Mouse (Mus musculus) ES-Bruce4 (cell line): ENCODE measurements around the gene Arhgef12. TPM values are rescaled to one million over a fixed set of nuclear protein-coding genes. Genes with fewer than 3 reads are reported as not detected.

Source experiments
- H3K27ac ChIP-seq: 2 replicates; pipeline ENCODE4 v1.5.1; 2012; ENCODE audit warnings: low read length, inconsistent platforms; ENCODE audit not compliant: insufficient read depth
- H3K27me3 ChIP-seq: 2 replicates; pipeline ENCODE4 v1.6.1; 2012; ENCODE audit warnings: mild to moderate bottlenecking, low read length, inconsistent platforms; ENCODE audit not compliant: control insufficient read depth, poor library complexity, insufficient read depth, severe bottlenecking
- H3K36me3 ChIP-seq: 2 replicates; pipeline ENCODE4 v1.6.1; 2012; ENCODE audit warnings: inconsistent platforms, mild to moderate bottlenecking, low read length, moderate library complexity; ENCODE audit not compliant: control insufficient read depth, poor library complexity, insufficient read depth, severe bottlenecking
- H3K4me1 ChIP-seq: one replicate; pipeline ENCODE4 v1.8.1; 2011; ENCODE audit warnings: low read length; ENCODE audit not compliant: control insufficient read depth, insufficient read depth
- H3K4me3 ChIP-seq: 2 replicates; pipeline ENCODE4 v1.5.1; 2011; ENCODE audit warnings: low read depth, mild to moderate bottlenecking, low read length
- H3K9ac ChIP-seq: 2 replicates; pipeline ENCODE4 v1.6.1; 2012; ENCODE audit warnings: low read depth, mild to moderate bottlenecking, inconsistent platforms; ENCODE audit not compliant: poor library complexity, severe bottlenecking
- H3K9me3 ChIP-seq: replicated peaks from 2 replicates; pipeline ENCODE4 v1.6.1; 2012; ENCODE audit warnings: mild to moderate bottlenecking, low read length, inconsistent platforms; ENCODE audit not compliant: control insufficient read depth, poor library complexity, insufficient read depth, severe bottlenecking
- CTCF ChIP-seq: IDR thresholded peaks from one replicate; pipeline ENCODE4 v1.8.1; 2011; ENCODE audit warnings: low read depth, low read length
- EP300 ChIP-seq: IDR thresholded peaks from 2 replicates; pipeline ENCODE4 v1.6.1; 2011; ENCODE audit warnings: low read depth, low read length; ENCODE audit not compliant: insufficient read depth
- POLR2A ChIP-seq: IDR thresholded peaks from one replicate; pipeline ENCODE4 v1.8.1; 2011; ENCODE audit warnings: low read length; ENCODE audit not compliant: insufficient read depth
- polyA plus RNA-seq: library from polyadenylated mRNA; stranded (reverse); fragments of >200 nt; gene quantifications from 2 replicates; pipeline ENCODE4 v1.2.4, GENCODE M21; 2011; ENCODE audit warnings: low read depth; ENCODE audit not compliant: missing spikeins, insufficient read depth, insufficient read length

Arhgef12 gene
- polyA plus RNA-seq, 1 experiment = 45.6 TPM

GRCm38 (mm10) chr9:43145196-43145595 lies 38.2 kb upstream of the Arhgef12 start:
- no peaks in the 10 kb centered on the region for H3K36me3 ChIP-seq
- H3K9me3 ChIP-seq = no peaks in the 10 kb centered on the region
- H3K4me1 ChIP-seq = peaks cover 2% of the 10 kb centered on the region
- no peak overlapping the region for H3K4me3 ChIP-seq
- no peak overlapping the region for H3K9ac ChIP-seq
- no peak for TF ChIP-seq POLR2A
- no peak for TF ChIP-seq CTCF
- no peak for TF ChIP-seq EP300
- H3K27me3 ChIP-seq = no peaks in the 10 kb centered on the region
- no peak overlapping the region for H3K27ac ChIP-seq

- no peak overlapping the region for H3K27ac ChIP-seq
- H3K9ac ChIP-seq = no peak overlapping the region
- no peak overlapping the region for H3K4me3 ChIP-seq
- H3K27me3 ChIP-seq = no peaks in the 10 kb centered on the region
- H3K9me3 ChIP-seq = no peaks in the 10 kb centered on the region
- H3K4me1 ChIP-seq = no peaks in the 10 kb centered on the region
- H3K36me3 ChIP-seq = no peaks in the 10 kb centered on the region
- TF ChIP-seq CTCF (peak; percentile 26), POLR2A (no peak), EP300 (no peak)
These were observed 37.3 kb upstream of the Arhgef12 start for GRCm38 (mm10) chr9:43144206-43144810.

DNA sequence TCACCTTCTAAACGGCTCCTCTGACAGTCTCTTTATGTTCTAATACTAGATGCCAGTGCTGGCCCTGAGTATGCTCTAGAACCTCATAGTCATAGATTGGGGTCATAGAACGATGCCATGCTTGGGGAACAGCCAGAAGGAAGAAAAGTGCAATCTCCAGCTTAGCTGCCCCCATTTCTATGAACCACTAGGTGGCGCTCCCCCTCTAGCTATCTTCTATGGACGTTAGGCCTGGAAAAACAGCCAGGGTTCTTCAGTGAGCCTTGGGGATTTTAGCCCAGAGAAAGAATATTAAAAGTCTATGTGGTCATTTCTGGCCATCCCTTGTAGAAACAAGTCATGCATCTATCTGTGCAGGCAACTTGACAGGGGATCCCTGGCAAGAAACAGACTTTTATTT lies 34.8 kb upstream of the Arhgef12 start:
- Histone ChIP-seq H3K4me3 (no peak overlapping the region), H3K27me3 (no peaks in the 10 kb centered on the region), H3K4me1 (no peaks in the 10 kb centered on the region), H3K36me3 (no peaks in the 10 kb centered on the region), H3K9me3 (no peaks in the 10 kb centered on the region), H3K27ac (no peak overlapping the region), H3K9ac (no peak overlapping the region)
- TF ChIP-seq EP300 (no peak), POLR2A (no peak), CTCF (peak; percentile 68)

GRCm38 (mm10) chr9:43133525-43133924 lies 26.5 kb upstream of the Arhgef12 start:
- TF ChIP-seq EP300 = no peak
- no peak for TF ChIP-seq CTCF
- TF ChIP-seq POLR2A = no peak
- H3K27me3 ChIP-seq = no peaks in the 10 kb centered on the region
- no peaks in the 10 kb centered on the region for H3K9me3 ChIP-seq
- H3K4me1 ChIP-seq = peaks cover 9% of the 10 kb centered on the region
- H3K36me3 ChIP-seq = no peaks in the 10 kb centered on the region
- H3K27ac ChIP-seq = no peak overlapping the region
- H3K9ac ChIP-seq = no peak overlapping the region
- H3K4me3 ChIP-seq = no peak overlapping the region

DNA sequence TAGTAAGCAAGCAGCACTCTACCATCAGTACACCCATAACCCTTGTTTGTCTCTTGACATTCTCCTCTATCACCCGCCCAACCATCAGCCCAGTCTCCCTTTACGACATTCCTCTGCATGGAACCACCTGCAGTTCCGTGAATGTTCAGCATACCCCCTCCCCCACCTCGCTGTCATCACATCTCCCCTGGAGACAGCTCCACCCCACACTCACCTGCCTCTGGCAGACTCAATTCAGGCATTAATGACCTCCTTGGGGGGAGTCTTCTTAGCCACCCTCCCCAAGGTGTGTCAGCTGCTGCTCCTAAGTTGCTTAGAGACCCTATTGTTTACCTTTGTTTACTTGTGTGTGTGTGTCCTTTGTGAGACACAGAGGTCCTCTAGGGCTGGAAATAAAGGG lies 25.3 kb upstream of the Arhgef12 start:
- H3K9ac ChIP-seq = no peak overlapping the region
- TF ChIP-seq POLR2A (no peak), CTCF (no peak), EP300 (peak; percentile 95)
- no peaks in the 10 kb centered on the region for H3K27me3 ChIP-seq
- H3K4me3 ChIP-seq = no peak overlapping the region
- H3K36me3 ChIP-seq = no peaks in the 10 kb centered on the region
- H3K9me3 ChIP-seq = no peaks in the 10 kb centered on the region
- H3K27ac ChIP-seq = no peak overlapping the region
- peaks cover 9% of the 10 kb centered on the region for H3K4me1 ChIP-seq

DNA sequence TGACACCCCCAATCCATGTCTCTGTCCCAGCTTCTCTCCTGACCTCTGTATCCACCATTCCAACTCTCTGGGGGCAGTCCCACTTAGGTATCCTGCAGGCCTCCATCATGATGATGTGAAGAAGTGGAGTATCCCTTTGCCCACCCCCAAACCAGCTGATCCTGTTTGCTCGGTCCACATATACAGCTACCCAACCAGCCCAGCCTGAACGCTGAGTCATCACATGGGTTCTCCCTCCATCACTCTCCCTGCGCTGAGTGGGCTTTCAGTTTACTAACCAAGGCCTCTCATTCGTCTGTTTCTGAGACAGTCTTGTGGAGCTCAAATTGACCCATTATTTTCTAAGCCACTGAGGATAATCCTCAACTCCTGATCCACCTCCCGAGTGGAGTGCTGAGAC lies 24.9 kb upstream of the Arhgef12 start:
- Histone ChIP-seq H3K4me1 (peaks cover 9% of the 10 kb centered on the region), H3K27me3 (no peaks in the 10 kb centered on the region), H3K9me3 (no peaks in the 10 kb centered on the region), H3K9ac (no peak overlapping the region), H3K36me3 (no peaks in the 10 kb centered on the region), H3K4me3 (no peak overlapping the region), H3K27ac (no peak overlapping the region)
- TF ChIP-seq EP300 (no peak), CTCF (no peak), POLR2A (no peak)
